Mouse (Mus musculus) small intestine, adult 2 months (tissue): ENCODE results near the gene Hbb-y.

Experiments
- CTCF ChIP-seq: fragments of 200-500 bp; IDR thresholded peaks from 2 replicates; pipeline ENCODE4 v1.5.1; 2012; ENCODE audit warnings: low read depth, mild to moderate bottlenecking, control low read depth, inconsistent platforms, low read length, moderate library complexity, mixed read lengths; ENCODE audit not compliant: insufficient replicate concordance, insufficient read length; ENCODE audit errors: extremely low read depth
- POLR2A ChIP-seq: fragments of 200-500 bp; IDR thresholded peaks from 2 replicates; pipeline ENCODE4 v1.6.1; 2012; ENCODE audit warnings: low read depth, mild to moderate bottlenecking, control low read depth, inconsistent platforms, low read length, moderate library complexity

DNA sequence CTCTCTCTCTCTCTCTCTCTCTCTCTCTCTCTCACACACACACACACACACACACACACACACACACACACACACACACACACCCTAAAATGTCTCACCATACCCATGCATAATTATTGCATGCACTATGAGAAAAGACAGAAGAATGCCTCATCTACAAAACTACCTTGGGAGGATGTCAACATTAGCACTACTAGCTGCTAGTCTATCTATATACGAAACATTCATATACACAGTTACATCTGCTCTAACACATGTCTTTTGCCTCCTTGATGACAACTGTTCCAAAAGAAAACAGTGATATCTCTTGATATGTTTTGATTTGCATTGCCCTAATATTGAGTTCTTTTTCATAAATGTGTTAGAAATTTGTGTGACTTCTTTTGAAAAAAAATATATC lies 42.7 kb downstream of the Hbb-y start:
- TF ChIP-seq CTCF (no peak), POLR2A (no peak)
